Mouse (Mus musculus) liver, embryonic 11.5 days (tissue): ENCODE measurements around the gene Fkbp5. TPM values are rescaled to one million over a fixed set of nuclear protein-coding genes. Genes with fewer than 3 reads are reported as not detected.

Experiments
- ATAC-seq: fragments of 200-750 bp; cut with Nextera tagmentation; replicated peaks from 2 replicates; pipeline ENCODE4 v1.8.0; 2017; ENCODE audit warnings: moderate number of reproducible peaks, mild to moderate bottlenecking, moderate TSS enrichment, moderate library complexity; ENCODE audit not compliant: low FRiP score
- DNase-seq: peaks from one replicate; pipeline ENCODE4 v3.0.0-alpha.2; 2017; ENCODE audit warnings: low spot score
- H3K27ac ChIP-seq: fragments of 300-500 bp; sonication (generic); 2 replicates; pipeline ENCODE4 v1.5.1; 2014; ENCODE audit warnings: mild to moderate bottlenecking, low read depth, low read length, control low read depth
- H3K27me3 ChIP-seq: fragments of 300-500 bp; sonication (generic); replicated peaks from 2 replicates; pipeline ENCODE4 v1.6.1; 2014; ENCODE audit warnings: low read length, mixed read lengths; ENCODE audit not compliant: control insufficient read depth, insufficient read depth
- H3K36me3 ChIP-seq: fragments of 300-500 bp; sonication (generic); 2 replicates; pipeline ENCODE4 v1.6.1; 2014; ENCODE audit warnings: mild to moderate bottlenecking, low read length, moderate library complexity, mixed read lengths; ENCODE audit not compliant: control insufficient read depth, insufficient read depth
- H3K4me1 ChIP-seq: fragments of 300-500 bp; sonication (generic); replicated peaks from 2 replicates; pipeline ENCODE4 v1.6.1; 2014; ENCODE audit warnings: low read length, mixed read lengths; ENCODE audit not compliant: control insufficient read depth, insufficient read depth
- H3K4me2 ChIP-seq: fragments of 300-500 bp; sonication (generic); 2 replicates; pipeline ENCODE4 v1.6.1; 2014; ENCODE audit warnings: mild to moderate bottlenecking, control low read depth, moderate library complexity
- H3K4me3 ChIP-seq: fragments of 300-500 bp; sonication (generic); 2 replicates; pipeline ENCODE4 v1.5.1; 2014; ENCODE audit warnings: low read depth, low read length, control low read depth
- H3K9ac ChIP-seq: fragments of 300-500 bp; sonication (generic); 2 replicates; pipeline ENCODE4 v1.6.1; 2014; ENCODE audit warnings: low read depth, low read length, control low read depth
- H3K9me3 ChIP-seq: fragments of 300-500 bp; sonication (generic); 2 replicates; pipeline ENCODE4 v1.6.1; 2016; ENCODE audit warnings: low read length, inconsistent platforms, mixed read lengths; ENCODE audit not compliant: control insufficient read depth
- WGBS: fragments of 180-500 bp; shearing (Covaris S2); extraction: QIAGEN DNeasy Blood & Tissue Kit; methylation state at CpG from one replicate; pipeline ENCODE4 v1.1.7; 2014; 5-methylcytosine and 5-hydroxymethylcytosine counted together
- polyA plus RNA-seq: library from polyadenylated mRNA; unstranded; fragments of >200 nt; fragmentation: Nextera tagmentation; extraction: Ambion mirVana; gene quantifications from 2 replicates; pipeline ENCODE4 v1.2.1, GENCODE M21; 2014

Fkbp5 gene
- polyA plus RNA-seq, 1 experiment from 2014 or later: 10.1 TPM

- Histone ChIP-seq H3K27me3 (no peaks in the 10 kb centered on the region), H3K36me3 (peaks cover 3% of the 10 kb centered on the region; the same call in 1 of the 2 replicates), H3K27ac (no peak overlapping the region), H3K4me3 (no peak overlapping the region), H3K4me2 (no peak overlapping the region), H3K9ac (no peak overlapping the region), H3K9me3 (no peaks in the 10 kb centered on the region), H3K4me1 (peaks cover 5% of the 10 kb centered on the region; the same call in 1 of the 2 replicates)
- DNase-seq: no peak
- WGBS: 72% methylated on average over 6 of the region's 6 CpGs
- ATAC-seq: no peak
Observed at GRCm38 (mm10) chr17:28433029-28433428, 84.3 kb downstream of the Fkbp5 start.

- H3K36me3 ChIP-seq: peaks cover under 1% of the 10 kb centered on the region; the same call in 1 of the 2 replicates
- no peak overlapping the region for H3K4me2 ChIP-seq
- no peaks in the 10 kb centered on the region for H3K9me3 ChIP-seq
- DNase-seq (no peak), ATAC-seq (no peak)
- no peak overlapping the region for H3K27ac ChIP-seq
- WGBS: 77% methylated on average over 6 of the region's 6 CpGs
- H3K27me3 ChIP-seq: no peaks in the 10 kb centered on the region
- peaks cover 3% of the 10 kb centered on the region; the same call in 1 of the 2 replicates for H3K4me1 ChIP-seq
- H3K4me3 ChIP-seq: no peak overlapping the region
- no peak overlapping the region for H3K9ac ChIP-seq
Observed at GRCm38 (mm10) chr17:28431931-28432335, 85.4 kb downstream of the Fkbp5 start.

- H3K27me3 ChIP-seq: no peaks in the 10 kb centered on the region
- no peak overlapping the region for H3K4me2 ChIP-seq
- H3K4me1 ChIP-seq: 0 out of 2 replicates have a peak, but pooled peaks cover 2% of the 10 kb centered on the region
- H3K9ac ChIP-seq: no peak overlapping the region
- no peak overlapping the region for H3K27ac ChIP-seq
- DNase-seq (no peak), ATAC-seq (no peak)
- H3K4me3 ChIP-seq: no peak overlapping the region
- H3K36me3 ChIP-seq: no peaks in the 10 kb centered on the region
- H3K9me3 ChIP-seq: no peaks in the 10 kb centered on the region
- 84% methylated on average over 7 of the region's 7 CpGs for WGBS
Observed at GRCm38 (mm10) chr17:28431038-28431437, 86.3 kb downstream of the Fkbp5 start.

DNA sequence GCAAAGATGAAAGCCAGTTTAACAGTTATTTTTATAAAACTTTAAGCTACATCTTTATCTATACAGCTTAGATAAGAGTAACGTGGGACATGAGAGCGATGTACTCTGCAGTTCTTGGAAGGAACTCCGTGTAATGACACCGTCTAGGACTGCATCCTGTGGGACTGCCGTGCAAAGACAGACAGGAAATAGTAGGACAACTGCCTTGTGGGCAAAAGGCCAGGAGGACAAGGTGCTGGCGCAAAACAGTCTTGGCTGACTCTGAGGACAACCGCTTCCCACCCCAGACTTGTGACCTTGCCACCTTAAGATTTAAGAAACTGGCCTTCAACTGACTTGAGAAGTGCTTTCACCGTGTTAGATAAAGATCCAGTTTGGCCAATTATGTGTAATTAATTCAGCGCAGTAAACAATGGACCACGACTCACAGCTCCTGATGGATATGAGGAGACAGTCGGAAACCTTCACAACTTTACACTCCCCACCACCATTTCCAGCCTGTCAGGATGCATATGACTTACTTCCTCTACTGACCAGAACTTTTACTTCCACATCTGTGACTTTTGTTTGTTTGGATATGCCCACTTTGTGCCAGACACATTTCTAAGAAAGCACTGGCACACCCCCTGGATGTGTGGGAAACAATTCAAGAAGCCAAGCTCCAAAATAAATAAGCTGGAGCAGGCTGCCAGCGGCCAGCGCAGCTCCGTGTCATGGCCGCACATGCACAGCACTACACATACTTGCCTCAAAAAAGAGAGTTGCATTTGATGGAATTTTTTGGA is 88.7 kb downstream of the Fkbp5 start:
- 77% methylated on average over 15 of the region's 15 CpGs for WGBS
- no peak for ATAC-seq

DNA sequence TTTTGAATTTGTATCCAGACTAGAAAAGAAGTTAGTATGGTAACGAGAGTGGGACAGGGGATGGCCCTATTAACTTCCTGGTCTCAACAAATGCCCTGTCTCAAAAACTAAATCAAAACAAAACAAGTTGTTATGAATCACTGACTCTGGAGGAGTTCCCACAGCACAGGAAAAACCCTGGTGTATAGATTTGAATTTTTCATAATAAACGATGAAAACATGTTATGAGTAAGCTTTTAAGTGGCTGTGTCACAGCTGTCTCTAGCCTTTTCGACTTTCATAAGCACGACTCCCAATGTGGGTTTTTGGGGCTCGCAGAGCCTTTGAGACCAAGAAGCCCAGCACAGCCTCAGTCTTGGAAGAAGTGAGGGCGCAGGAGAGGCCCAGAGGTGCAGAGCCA is 89.7 kb downstream of the Fkbp5 start:
- no peaks in the 10 kb centered on the region for H3K4me1 ChIP-seq
- no peak overlapping the region for H3K4me2 ChIP-seq
- no peaks in the 10 kb centered on the region for H3K27me3 ChIP-seq
- no peak overlapping the region for H3K9ac ChIP-seq
- ATAC-seq (no peak), DNase-seq (no peak)
- H3K4me3 ChIP-seq: no peak overlapping the region
- no peak overlapping the region for H3K27ac ChIP-seq
- H3K9me3 ChIP-seq: no peaks in the 10 kb centered on the region
- H3K36me3 ChIP-seq: no peaks in the 10 kb centered on the region
- 90% methylated on average over 6 of the region's 6 CpGs for WGBS

More for the DNA sequence above, 88.7 kb downstream of the Fkbp5 start:
- no peaks in the 10 kb centered on the region for H3K36me3 ChIP-seq
- no peaks in the 10 kb centered on the region for H3K4me1 ChIP-seq
- no peaks in the 10 kb centered on the region for H3K27me3 ChIP-seq
- DNase-seq: no peak
- no peak overlapping the region for H3K4me3 ChIP-seq
- H3K9me3 ChIP-seq: no peaks in the 10 kb centered on the region
- no peak overlapping the region for H3K9ac ChIP-seq
- H3K27ac ChIP-seq: no peak overlapping the region
- no peak overlapping the region for H3K4me2 ChIP-seq

DNA sequence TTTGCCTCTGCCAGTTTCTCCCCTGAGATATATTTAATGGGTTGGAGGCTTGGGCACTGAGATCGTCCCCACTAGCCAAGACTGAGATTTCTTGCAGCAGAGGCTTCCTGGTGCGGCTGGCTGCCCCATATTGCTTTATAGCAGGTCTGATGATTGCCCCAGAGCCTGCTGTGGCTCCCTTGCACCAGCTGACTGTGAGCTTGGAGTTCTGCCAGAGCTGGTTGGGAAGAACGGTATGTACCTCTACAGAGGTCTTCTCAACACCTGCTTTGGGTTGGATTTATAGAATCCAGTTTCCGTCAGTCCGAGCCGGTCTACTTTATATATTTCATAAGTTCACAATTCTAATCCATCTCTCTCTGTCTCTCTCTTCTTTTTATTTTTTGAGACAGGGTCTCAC is 93.0 kb downstream of the Fkbp5 start:
- H3K27me3 ChIP-seq: no peaks in the 10 kb centered on the region
- no peaks in the 10 kb centered on the region for H3K4me1 ChIP-seq
- H3K27ac ChIP-seq: no peak overlapping the region
- WGBS: 92% methylated on average over 6 of the region's 6 CpGs
- H3K4me2 ChIP-seq: no peak overlapping the region
- H3K4me3 ChIP-seq: no peak overlapping the region
- DNase-seq (no peak), ATAC-seq (no peak)
- no peak overlapping the region for H3K9ac ChIP-seq
- H3K9me3 ChIP-seq: no peaks in the 10 kb centered on the region
- 0 out of 2 replicates have a peak, but pooled peaks cover 2% of the 10 kb centered on the region for H3K36me3 ChIP-seq

- DNase-seq (no peak), ATAC-seq (no peak)
- 0 out of 2 replicates have a peak, but pooled peaks cover 2% of the 10 kb centered on the region for H3K36me3 ChIP-seq
- no peak overlapping the region for H3K4me2 ChIP-seq
- no peaks in the 10 kb centered on the region for H3K9me3 ChIP-seq
- H3K4me1 ChIP-seq: no peaks in the 10 kb centered on the region
- H3K27ac ChIP-seq: no peak overlapping the region
- no peak overlapping the region for H3K4me3 ChIP-seq
- no peaks in the 10 kb centered on the region for H3K27me3 ChIP-seq
- 75% methylated on average over 5 of the region's 5 CpGs for WGBS
- H3K9ac ChIP-seq: no peak overlapping the region
Observed at GRCm38 (mm10) chr17:28421071-28421470, 96.3 kb downstream of the Fkbp5 start.

DNA sequence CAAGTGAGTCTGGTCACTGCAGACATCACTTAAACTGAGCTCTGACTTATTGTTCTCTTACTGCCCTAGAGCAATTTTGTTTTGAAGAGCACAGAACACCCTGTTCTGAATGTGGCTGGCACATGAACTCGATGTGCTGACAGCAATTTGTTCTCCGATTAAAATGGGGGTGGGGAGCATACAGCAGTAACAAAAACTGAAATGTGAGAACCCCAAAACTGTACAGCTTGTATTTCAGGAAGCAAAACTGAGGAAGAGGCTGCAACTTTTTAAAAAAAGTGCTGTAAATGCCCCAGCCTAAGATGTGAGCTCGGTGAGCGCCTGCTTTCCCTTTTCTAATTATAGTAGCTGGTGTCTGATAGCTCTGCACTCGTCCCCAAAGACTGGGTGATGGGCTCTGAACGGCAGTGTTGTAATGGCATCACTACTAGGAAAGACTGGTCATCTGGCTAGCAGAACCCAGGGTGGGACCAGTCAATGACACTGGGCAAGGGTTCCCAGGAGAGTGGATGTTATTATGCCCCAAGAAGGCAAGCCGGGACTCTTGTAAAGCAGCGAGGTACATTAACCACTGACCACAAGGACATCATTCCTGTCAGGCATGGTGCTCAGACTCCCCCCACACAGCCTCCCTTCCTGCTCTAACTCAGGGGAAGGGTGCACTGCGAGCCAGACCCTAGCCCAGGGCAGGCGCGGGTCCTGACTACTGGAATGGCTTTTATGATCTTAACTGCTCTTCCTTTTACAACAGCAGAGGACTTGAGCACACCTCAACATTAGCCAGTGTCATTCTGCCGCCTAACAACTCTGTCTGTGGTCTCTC is 96.9 kb downstream of the Fkbp5 start:
- no peak overlapping the region for H3K9ac ChIP-seq
- H3K27me3 ChIP-seq: no peaks in the 10 kb centered on the region
- no peak overlapping the region for H3K27ac ChIP-seq
- H3K36me3 ChIP-seq: 0 out of 2 replicates have a peak, but pooled peaks cover 2% of the 10 kb centered on the region
- no peak overlapping the region for H3K4me3 ChIP-seq
- no peaks in the 10 kb centered on the region for H3K4me1 ChIP-seq
- DNase-seq (no peak), ATAC-seq (no peak)
- 52% methylated on average over 12 of the region's 12 CpGs for whole genome bisulfite sequencing
- H3K4me2 ChIP-seq: no peak overlapping the region
- H3K9me3 ChIP-seq: no peaks in the 10 kb centered on the region
